Mouse (Mus musculus) erythroblast, embryonic 14.5 days (primary cell): Measurements from ENCODE around the gene Tbx15. TPM values are rescaled to one million over a fixed set of nuclear protein-coding genes. Genes with fewer than 3 reads are reported as not detected.

Experiments used
- H3K27me3 ChIP-seq: 2 replicates; pipeline ENCODE4 v1.6.1; 2012; ENCODE audit warnings: inconsistent platforms; ENCODE audit not compliant: control insufficient read depth
- H3K36me3 ChIP-seq: 2 replicates; pipeline ENCODE4 v1.6.1; 2012; ENCODE audit warnings: mild to moderate bottlenecking, inconsistent platforms; ENCODE audit not compliant: control insufficient read depth
- H3K4me1 ChIP-seq: 2 replicates; pipeline ENCODE4 v1.6.1; 2012; ENCODE audit warnings: inconsistent platforms; ENCODE audit not compliant: control insufficient read depth
- H3K4me3 ChIP-seq: replicated peaks from 2 replicates; pipeline ENCODE3; 2012; ENCODE audit warnings: moderate library complexity, mild to moderate bottlenecking, inconsistent platforms
- H3K9me3 ChIP-seq: 2 replicates; pipeline ENCODE4 v1.6.1; 2012; ENCODE audit warnings: low read length, inconsistent platforms, mixed read lengths; ENCODE audit not compliant: control insufficient read depth
- GATA1 ChIP-seq: IDR thresholded peaks from 2 replicates; pipeline ENCODE4 v1.6.1; 2012; ENCODE audit warnings: low read length, inconsistent platforms, mixed read lengths
- TAL1 ChIP-seq: IDR thresholded peaks from 3 replicates; pipeline ENCODE4 v1.6.1; 2012; ENCODE audit warnings: low read length, inconsistent platforms, mixed read lengths
- polyA plus RNA-seq: library from polyadenylated mRNA; stranded (reverse); fragments of >175 nt; gene quantifications from 2 replicates; pipeline ENCODE4 v1.2.3, GENCODE M21; 2012

The Tbx15 gene
- polyA plus RNA-seq, 1 experiment: not detected

DNA sequence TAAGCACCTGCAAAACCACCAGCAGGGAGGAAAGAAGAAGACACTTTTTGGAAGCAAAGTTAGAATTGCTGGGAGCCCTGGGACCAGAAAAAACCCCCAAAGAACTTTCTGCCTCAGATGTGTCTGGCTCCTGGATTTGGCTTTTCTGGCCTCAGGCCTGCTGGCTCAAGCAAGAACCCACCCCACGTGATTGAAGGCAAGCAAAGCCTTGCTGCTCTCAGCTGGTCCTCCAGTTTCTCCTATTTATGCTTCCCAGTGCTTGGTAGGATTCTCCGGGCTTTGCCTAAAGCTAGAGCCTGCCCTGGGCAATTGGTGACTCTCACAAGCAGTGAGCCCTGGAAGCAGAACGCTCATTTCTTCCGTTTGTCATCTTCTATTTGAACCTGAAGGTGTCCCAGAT, 7.4 kb downstream of the Tbx15 start:
- no peaks in the 10 kb centered on the region for H3K36me3 ChIP-seq
- peaks cover 97% of the 10 kb centered on the region for H3K27me3 ChIP-seq
- TF ChIP-seq TAL1: no peak
- TF ChIP-seq GATA1: no peak
- no peak overlapping the region for H3K4me3 ChIP-seq
- H3K9me3 ChIP-seq: no peaks in the 10 kb centered on the region; the same call in 1 of the 2 replicates
- H3K4me1 ChIP-seq: no peaks in the 10 kb centered on the region

DNA sequence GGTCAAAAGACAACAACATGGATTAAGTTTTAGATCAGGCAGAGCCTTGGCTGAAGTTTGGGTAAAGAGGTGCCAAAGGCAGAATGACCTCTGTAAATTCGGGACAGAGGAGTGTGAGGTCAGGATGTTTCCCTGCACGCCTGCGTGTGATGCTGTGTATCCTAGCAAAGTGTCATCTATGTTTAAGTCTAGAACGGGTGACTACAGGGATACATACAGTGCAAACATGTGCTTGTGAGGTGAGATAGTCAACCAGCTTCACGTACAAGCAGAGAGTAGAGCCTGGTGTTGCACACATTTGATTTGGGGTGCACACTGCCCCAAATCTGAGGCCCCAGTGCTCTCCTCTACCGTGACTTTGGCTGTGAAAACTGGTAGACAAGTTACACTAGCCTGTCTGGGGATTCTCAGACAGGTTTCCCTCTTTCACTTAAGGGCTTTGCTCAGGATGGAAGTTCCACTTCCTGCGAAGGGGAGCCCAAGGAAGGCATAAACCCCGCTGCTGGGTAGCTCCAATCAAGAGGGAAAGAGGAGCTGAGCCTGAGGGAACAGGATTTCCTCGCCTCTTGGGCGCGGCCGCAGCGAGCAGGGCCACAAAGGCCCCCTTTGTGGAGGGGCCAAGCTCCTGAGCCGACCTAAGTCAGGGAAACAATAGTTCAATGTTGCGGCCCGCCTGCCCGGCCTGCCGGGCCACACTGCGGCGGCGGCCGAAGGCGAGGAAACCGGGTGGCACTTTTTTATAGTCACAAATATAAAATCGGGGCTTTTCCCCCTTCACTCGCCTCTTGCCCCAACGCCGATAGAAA, 8.0 kb downstream of the Tbx15 start:
- H3K27me3 ChIP-seq: peaks cover 97% of the 10 kb centered on the region
- H3K36me3 ChIP-seq: no peaks in the 10 kb centered on the region
- no peak overlapping the region for H3K4me3 ChIP-seq
- H3K4me1 ChIP-seq: no peaks in the 10 kb centered on the region
- no peaks in the 10 kb centered on the region; the same call in 1 of the 2 replicates for H3K9me3 ChIP-seq
- TF ChIP-seq GATA1: no peak
- no peak for TF ChIP-seq TAL1

DNA sequence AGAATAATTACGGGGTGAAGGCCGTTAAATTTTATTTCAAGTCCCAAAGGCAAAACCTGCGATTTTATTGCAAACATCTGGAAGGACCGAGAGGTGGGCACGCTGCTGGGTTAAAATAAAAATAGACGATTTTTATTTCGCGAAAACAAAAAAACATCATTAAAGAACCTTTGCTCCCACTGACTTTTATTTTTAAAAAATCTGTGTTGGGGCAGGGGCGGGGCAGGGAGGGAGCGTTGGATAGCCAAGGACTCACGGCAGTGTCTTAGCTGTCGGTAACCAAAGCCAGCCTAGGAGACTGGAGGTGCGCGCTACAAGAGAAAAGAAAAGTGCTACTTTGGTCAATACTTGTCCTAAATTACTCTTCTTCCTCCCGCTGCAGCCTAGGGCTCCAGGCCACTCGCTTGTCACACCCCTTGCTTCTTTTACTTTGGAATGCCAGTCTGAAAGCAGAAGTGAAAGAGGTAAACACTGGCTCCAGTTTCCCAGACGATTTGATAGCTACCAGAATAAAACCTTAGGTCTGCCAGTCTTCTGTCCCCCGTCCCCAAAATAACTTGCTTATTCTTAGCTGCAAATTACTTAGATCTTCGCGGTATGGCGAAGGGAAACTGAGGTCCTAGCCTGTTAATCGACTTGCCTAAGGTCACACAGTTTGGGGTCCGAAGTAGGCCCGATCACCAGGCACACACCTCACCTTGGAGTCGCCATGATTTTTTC, 8.8 kb downstream of the Tbx15 start:
- no peaks in the 10 kb centered on the region for H3K36me3 ChIP-seq
- no peaks in the 10 kb centered on the region for H3K4me1 ChIP-seq
- peaks cover 3% of the 10 kb centered on the region; the same call in 1 of the 2 replicates for H3K9me3 ChIP-seq
- H3K4me3 ChIP-seq: no peak overlapping the region
- TF ChIP-seq GATA1: no peak
- TF ChIP-seq TAL1: no peak
- H3K27me3 ChIP-seq: peaks cover 97% of the 10 kb centered on the region

DNA sequence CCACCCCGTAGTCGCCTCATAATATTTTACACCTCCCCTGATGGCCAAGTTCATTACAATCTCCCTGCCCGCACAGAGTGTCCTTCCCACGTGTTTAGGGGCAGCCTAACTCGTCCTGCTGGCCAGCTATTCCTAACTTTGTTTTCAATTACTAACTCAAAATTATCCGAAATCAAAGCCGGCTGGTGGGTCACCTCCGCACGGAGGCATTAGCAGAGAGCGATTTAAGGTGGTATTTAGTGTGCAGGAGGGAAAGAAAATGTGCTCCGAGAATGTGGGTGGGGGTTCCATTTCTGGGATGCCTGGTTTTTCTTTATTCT, 9.3 kb downstream of the Tbx15 start:
- TF ChIP-seq TAL1 (no peak), GATA1 (no peak)
- Histone ChIP-seq H3K27me3 (peaks cover 99% of the 10 kb centered on the region), H3K9me3 (peaks cover 3% of the 10 kb centered on the region; the same call in 1 of the 2 replicates), H3K36me3 (no peaks in the 10 kb centered on the region), H3K4me3 (no peak overlapping the region), H3K4me1 (no peaks in the 10 kb centered on the region)

DNA sequence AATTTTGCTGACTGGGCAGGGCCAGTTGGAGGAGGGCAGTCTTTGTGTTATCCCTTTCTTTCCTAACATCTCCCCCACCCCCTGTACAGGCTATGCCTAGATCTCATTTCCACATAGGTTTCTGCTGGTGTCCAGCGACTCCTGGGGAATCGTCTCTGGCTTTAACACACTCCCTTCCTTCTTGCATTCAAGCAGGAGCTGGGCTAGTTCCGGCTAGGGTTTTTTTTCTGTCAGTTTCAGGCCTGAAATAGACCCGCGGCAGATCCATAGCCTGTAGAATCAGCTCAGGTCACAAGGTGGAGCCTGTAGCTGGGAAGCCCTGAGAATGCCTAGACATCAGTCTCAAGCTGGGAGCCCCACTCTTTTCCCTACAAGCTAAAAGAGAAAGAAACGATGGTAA, 9.7 kb downstream of the Tbx15 start:
- Histone ChIP-seq H3K27me3 (peaks cover 99% of the 10 kb centered on the region), H3K4me1 (no peaks in the 10 kb centered on the region), H3K9me3 (peaks cover 3% of the 10 kb centered on the region; the same call in 1 of the 2 replicates), H3K36me3 (no peaks in the 10 kb centered on the region), H3K4me3 (no peak overlapping the region)
- TF ChIP-seq GATA1 (no peak), TAL1 (no peak)

DNA sequence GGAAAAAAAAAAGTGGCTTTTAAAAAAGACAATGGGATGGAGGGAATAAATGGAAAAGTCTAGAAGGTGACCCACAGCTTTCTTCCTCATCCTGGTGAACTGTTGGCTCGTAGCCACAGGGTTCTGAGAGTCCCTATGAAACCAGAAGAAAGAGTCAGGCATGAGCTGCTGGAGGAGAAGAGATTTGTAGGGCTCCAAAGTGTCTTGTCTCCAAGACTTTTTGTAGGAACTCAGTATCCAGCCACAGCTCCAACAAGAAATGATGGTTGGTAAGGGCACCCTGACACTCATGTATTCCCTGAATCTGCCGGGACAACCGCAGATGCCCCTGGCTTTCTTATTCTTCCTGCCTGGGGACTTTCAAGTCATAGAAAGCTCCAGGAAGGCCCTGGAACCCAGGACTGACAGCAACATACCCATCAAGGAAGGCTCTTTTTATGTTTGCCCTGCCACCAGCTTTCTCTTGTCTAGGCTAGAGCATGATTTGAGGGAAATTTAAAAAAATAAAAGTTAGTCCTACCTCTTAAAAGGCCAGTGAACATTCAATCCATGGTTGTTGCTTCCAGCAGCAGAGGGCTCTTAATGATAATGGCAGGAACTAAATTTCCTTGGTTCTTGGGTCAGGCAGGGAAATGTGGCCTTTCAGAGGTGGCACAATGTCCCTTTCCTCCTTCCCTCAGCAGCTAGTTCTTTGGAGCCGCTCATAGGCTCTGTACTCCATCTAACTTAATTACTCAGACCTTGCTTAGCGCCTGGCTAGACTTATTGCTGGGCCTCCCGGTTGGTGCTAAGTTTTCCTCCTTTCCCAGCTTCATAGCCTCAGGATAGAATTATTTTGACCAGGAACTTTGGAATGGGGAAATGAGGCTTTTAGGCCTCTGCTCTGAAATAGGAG, 11.3 kb downstream of the Tbx15 start:
- H3K27me3 ChIP-seq: peaks cover 99% of the 10 kb centered on the region
- no peaks in the 10 kb centered on the region for H3K4me1 ChIP-seq
- no peaks in the 10 kb centered on the region for H3K36me3 ChIP-seq
- TF ChIP-seq GATA1: no peak
- no peak for TF ChIP-seq TAL1
- H3K9me3 ChIP-seq: peaks cover 3% of the 10 kb centered on the region; the same call in 1 of the 2 replicates
- H3K4me3 ChIP-seq: no peak overlapping the region

DNA sequence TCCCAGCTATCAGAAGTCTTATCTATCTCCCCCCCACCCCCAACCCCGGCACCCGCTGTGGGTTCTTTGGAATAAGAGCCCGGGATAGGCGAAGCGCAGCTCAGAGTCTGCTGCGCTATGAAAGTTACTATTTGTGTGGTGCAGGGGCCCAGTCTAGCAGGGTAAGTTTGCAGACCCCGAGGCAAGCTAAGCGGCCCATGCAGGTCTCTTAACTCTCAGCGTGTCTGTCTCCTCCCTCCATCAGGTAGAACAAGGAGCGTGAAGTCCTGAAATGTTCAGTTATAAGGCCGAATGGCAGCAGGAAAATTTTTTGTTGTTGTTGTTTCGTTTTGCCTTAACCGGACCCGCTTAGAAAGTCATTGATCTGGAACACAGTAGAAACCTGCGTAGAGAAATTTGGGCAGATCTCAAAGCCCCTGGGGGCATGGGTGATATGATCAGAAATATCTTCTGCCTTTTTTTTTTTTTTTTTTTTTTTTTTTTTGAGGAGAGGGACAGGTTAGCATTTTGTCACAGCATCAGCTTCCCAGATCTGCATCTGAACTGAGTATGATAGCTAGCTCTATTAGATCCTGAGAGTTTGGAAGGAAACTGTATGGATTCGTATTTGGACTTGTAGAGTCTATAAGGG, 12.4 kb downstream of the Tbx15 start:
- Histone ChIP-seq H3K9me3 (peaks cover 3% of the 10 kb centered on the region; the same call in 1 of the 2 replicates), H3K4me1 (no peaks in the 10 kb centered on the region), H3K36me3 (no peaks in the 10 kb centered on the region), H3K27me3 (peaks cover 100% of the 10 kb centered on the region), H3K4me3 (no peak overlapping the region)
- no peak for TF ChIP-seq TAL1
- no peak for TF ChIP-seq GATA1

DNA sequence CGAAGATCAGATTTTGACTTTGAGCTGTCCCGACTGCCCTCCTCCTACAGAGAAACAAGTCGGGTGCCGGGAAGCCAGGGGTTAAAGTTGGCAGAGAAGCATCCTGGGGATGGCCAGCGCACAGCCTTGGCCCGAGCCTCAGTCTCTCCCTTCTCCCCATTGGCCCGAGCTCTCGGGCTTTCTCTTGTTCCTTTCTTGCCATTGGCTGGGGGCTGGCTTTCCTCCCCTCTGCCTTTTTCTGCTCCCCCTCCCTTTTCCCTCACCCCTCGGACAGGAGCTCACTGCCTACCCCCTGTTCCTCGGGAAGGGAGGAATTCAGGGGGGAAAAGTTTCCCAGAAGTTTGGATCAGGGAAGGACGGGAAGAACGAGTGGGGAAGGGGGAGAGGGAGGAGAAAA, 12.9 kb downstream of the Tbx15 start:
- no peak for TF ChIP-seq GATA1
- TF ChIP-seq TAL1: no peak
- Histone ChIP-seq H3K9me3 (peaks cover 3% of the 10 kb centered on the region; the same call in 1 of the 2 replicates), H3K4me1 (no peaks in the 10 kb centered on the region), H3K4me3 (no peak overlapping the region), H3K36me3 (no peaks in the 10 kb centered on the region), H3K27me3 (peaks cover 100% of the 10 kb centered on the region)
